Mouse (Mus musculus) ES-E14 (cell line): ENCODE measurements at regions not wholly inside any gene's neighbourhood (a gene's known extent, or its start where the extent isn't known, plus 50 kb on each side); places are given as distances from the start of the nearest gene placed in this dataset.

Experiments
- CHD2 ChIP-seq: IDR thresholded peaks from 2 replicates; pipeline ENCODE4 v1.6.1; 2014; ENCODE audit warnings: mild to moderate bottlenecking, low read depth, low read length, inconsistent platforms
- HCFC1 ChIP-seq: IDR thresholded peaks from 2 replicates; pipeline ENCODE4 v1.6.1; 2012; ENCODE audit warnings: low read length, inconsistent platforms, borderline replicate concordance; ENCODE audit not compliant: insufficient read depth
- MAFK ChIP-seq: IDR thresholded peaks from 2 replicates; pipeline ENCODE4 v1.6.1; 2014; ENCODE audit warnings: mild to moderate bottlenecking, low read depth, low read length, inconsistent platforms; ENCODE audit not compliant: insufficient read depth
- ZC3H11A ChIP-seq: IDR thresholded peaks from 2 replicates; pipeline ENCODE4 v1.6.1; 2012; ENCODE audit warnings: low read depth, mild to moderate bottlenecking, inconsistent platforms, low read length, borderline replicate concordance
- ZNF384 ChIP-seq: IDR thresholded peaks from 2 replicates; pipeline ENCODE4 v1.6.1; 2012; ENCODE audit warnings: low read depth, low read length, inconsistent platforms

GRCm38 (mm10) chr17:49278541-49278940 is 149.6 kb upstream of the Mocs1 start:
- TF ChIP-seq ZC3H11A: no peak
- TF ChIP-seq ZNF384: no peak
- TF ChIP-seq HCFC1: no peak
- TF ChIP-seq MAFK: no peak
- TF ChIP-seq CHD2: no peak
